Mouse (Mus musculus): Measurements from ENCODE around the gene Ccnt1. TPM values are rescaled to one million over a fixed set of nuclear protein-coding genes. Genes with fewer than 3 reads are reported as not detected.

Ccnt1 gene
- total and polyA plus RNA-seq, 3 experiments, result 19.5 to 63.2 (median 44.0) TPM

- TF ChIP-seq RCOR1 (IDR thresholded peaks at IDR 0.05; ENCODE audit: low read depth, low read length) (0 out of 2 replicates have a peak, but pooled peaks have one; percentile 26), ZC3H11A (IDR thresholded peaks at IDR 0.05; ENCODE audit: low read depth, low read length) (peak; percentile 84), MAZ (IDR thresholded peaks at IDR 0.05; ENCODE audit: low read depth, low read length) (peak; percentile 51; the same call in 1 of the 2 replicates)
These were observed 66.2 kb downstream of the Ccnt1 start (continued) for GRCm38 (mm10) chr15:98504514-98504913.

- Histone ChIP-seq H3K27ac (ENCODE audit: control insufficient read depth, low read depth, low read length) (no peak overlapping the region), H3K9me3 (replicated peaks; ENCODE audit: insufficient read depth, low read length) (no peaks in the 10 kb centered on the region), H3K27me3 (ENCODE audit: control insufficient read depth in 1 of 2, insufficient read depth in 2 of 2, low read length in 2 of 2) (peaks cover 12 to 24% of the 10 kb centered on the region in 2 experiments), H3K4me3 (ENCODE audit: control insufficient read depth in 1 of 2, insufficient read depth in 1 of 2, low read depth in 2 of 2, low read length in 2 of 2) (no peak overlapping the region), H3K36me3 (ENCODE audit: control insufficient read depth in 1 of 2, insufficient read depth in 2 of 2, low read length in 2 of 2) (peaks cover 0 to 13% of the 10 kb centered on the region in 2 experiments; a peak in 2 of 4 replicates), H3K79me2 (ENCODE audit: control insufficient read depth, insufficient read depth, low read length, poor library complexity) (no peaks in the 10 kb centered on the region), H3K9ac (ENCODE audit: control insufficient read depth, low read depth, low read length, poor library complexity, severe bottlenecking) (no peak overlapping the region), H3K4me1 (ENCODE audit: control insufficient read depth in 1 of 2, insufficient read depth in 2 of 2, low read length in 2 of 2) (peaks cover 9 to 17% of the 10 kb centered on the region in 2 experiments)
- TF ChIP-seq ELF1 (IDR thresholded peaks at IDR 0.05; ENCODE audit: low read depth, low read length), result no peak
- TF ChIP-seq ETS1 (IDR thresholded peaks at IDR 0.05; ENCODE audit: low read depth, low read length), result no peak
- DNase-seq (ENCODE audit: low read depth, low spot score), result no peak
These were observed 67.4 kb downstream of the Ccnt1 start for GRCm38 (mm10) chr15:98503317-98503716.

GRCm38 (mm10) chr15:98497631-98498030 is 73.1 kb downstream of the Ccnt1 start:
- no peak for DNase-seq (ENCODE audit: low read depth, low spot score)
- TF ChIP-seq HCFC1 (IDR thresholded peaks at IDR 0.05; ENCODE audit: low read depth, low read length) (no peak), CHD1 (IDR thresholded peaks at IDR 0.05; ENCODE audit: low read depth, low read length) (no peak), TAL1 (IDR thresholded peaks at IDR 0.05; ENCODE audit: low read length) (no peak), MYC (IDR thresholded peaks at IDR 0.05; ENCODE audit: low read depth, low read length) (no peak), NRF1 (IDR thresholded peaks at IDR 0.05; ENCODE audit: insufficient read depth, low read depth, low read length, poor library complexity, severe bottlenecking) (no peak), ELF1 (IDR thresholded peaks at IDR 0.05; ENCODE audit: low read depth, low read length) (no peak), MAX (IDR thresholded peaks at IDR 0.05; ENCODE audit: low read length) (no peak), SIN3A (IDR thresholded peaks at IDR 0.05; ENCODE audit: low read length) (no peak), ZC3H11A (IDR thresholded peaks at IDR 0.05; ENCODE audit: low read depth, low read length) (no peak), SMC3 (IDR thresholded peaks at IDR 0.05; ENCODE audit: low read depth, low read length) (no peak), NELFE (IDR thresholded peaks at IDR 0.05; ENCODE audit: low read depth, low read length) (no peak), CHD2 (IDR thresholded peaks at IDR 0.05; ENCODE audit: low read length) (no peak), GABPA (IDR thresholded peaks at IDR 0.05; ENCODE audit: low read depth, low read length) (no peak), MAFK (IDR thresholded peaks at IDR 0.05; ENCODE audit: borderline replicate concordance, low read depth, low read length) (no peak)
- peaks cover 19 to 32% of the 10 kb centered on the region in 2 experiments for H3K27me3 ChIP-seq (ENCODE audit: control insufficient read depth in 1 of 2, insufficient read depth in 2 of 2, low read length in 2 of 2)

More at GRCm38 (mm10) chr15:98497631-98498030, 73.1 kb downstream of the Ccnt1 start:
- Histone ChIP-seq H3K27ac (ENCODE audit: control insufficient read depth, low read depth, low read length) (no peak overlapping the region), H3K4me3 (ENCODE audit: control insufficient read depth in 1 of 2, insufficient read depth in 1 of 2, low read depth in 2 of 2, low read length in 2 of 2) (no peak overlapping the region), H3K4me1 (ENCODE audit: control insufficient read depth in 1 of 2, insufficient read depth in 2 of 2, low read length in 2 of 2) (no peaks in the 10 kb centered on the region), H3K9ac (ENCODE audit: control insufficient read depth, low read depth, low read length, poor library complexity, severe bottlenecking) (no peak overlapping the region), H3K79me2 (ENCODE audit: control insufficient read depth, insufficient read depth, low read length, poor library complexity) (no peaks in the 10 kb centered on the region), H3K36me3 (ENCODE audit: control insufficient read depth in 1 of 2, insufficient read depth in 2 of 2, low read length in 2 of 2) (no peaks in the 10 kb centered on the region), H3K9me3 (replicated peaks; ENCODE audit: insufficient read depth, low read length) (no peaks in the 10 kb centered on the region)
